Mouse (Mus musculus) megakaryocyte-erythroid progenitor cell, adult 5 weeks (primary cell): ENCODE data around the gene Ankrd13b. TPM values are rescaled to one million over a fixed set of nuclear protein-coding genes. Genes with fewer than 3 reads are reported as not detected.

Experiments
- polyA plus RNA-seq: library from polyadenylated mRNA; stranded (reverse); fragments of >175 nt; gene quantifications from 2 replicates; pipeline ENCODE4 v1.2.3, GENCODE M21; 2012

Ankrd13b gene
- 59.6 and 88.6 TPM in 2 replicates for polyA plus RNA-seq

DNA sequence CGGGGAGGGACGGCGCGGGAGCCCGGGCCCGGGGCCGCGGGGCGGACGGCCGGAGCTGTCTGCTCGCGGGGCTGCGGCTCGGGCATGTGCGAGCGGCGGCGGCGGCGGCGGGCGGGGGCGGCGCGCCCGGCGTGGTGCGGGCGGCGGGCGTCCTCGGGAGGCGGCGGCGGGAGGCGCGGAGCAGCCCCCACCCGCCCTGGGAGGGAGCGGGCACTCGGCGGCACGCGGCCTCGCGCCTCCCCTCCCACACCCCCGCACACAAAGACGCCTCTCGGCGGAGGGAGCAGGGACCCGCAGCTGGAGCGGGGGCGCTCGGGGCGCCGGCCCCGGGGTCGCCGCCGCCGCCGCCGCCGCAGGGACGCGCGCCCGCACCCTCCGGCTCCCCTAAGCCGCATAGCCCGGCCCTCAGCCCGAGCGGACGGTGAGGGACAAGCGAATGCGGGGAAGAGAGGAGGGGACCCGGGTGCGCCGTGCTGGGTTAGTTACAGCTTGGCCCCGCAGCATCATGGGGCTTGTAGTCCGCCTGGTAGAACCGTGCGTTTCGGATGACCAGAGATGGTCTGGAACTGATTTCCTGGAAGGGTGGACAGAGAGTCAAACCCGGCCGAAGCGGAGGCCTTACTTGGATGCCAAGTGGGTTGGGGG is at the start of gene Ankrd13b:
TSS of gene Ankrd13b (minus strand) at position 88 of the 645 bp plus-strand sequence.

DNA sequence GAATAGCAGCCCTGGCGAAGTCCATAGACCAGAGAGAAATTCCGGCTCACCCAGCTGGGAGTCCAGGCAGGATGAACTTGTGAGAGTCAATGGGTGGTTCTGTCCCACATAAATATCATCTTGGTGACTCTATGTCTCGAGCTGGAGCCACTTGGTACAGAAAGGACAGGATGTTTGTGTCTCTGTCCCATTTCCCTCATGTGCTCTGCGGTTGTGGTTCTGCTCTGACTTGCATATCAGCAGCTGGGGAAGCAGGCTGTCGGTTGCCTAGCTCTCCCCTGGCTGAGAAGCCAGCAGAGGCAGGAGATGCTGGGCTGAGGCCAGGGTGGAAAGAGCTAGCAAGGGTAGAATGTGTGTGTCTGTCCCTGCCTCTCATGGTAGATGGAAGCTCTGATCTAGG is 29.6 kb upstream of the Ankrd13b start, which contains the start of gene Gm10392:
TSS of gene Gm10392 (minus strand) at position 156 of the 400 bp plus-strand sequence.

DNA sequence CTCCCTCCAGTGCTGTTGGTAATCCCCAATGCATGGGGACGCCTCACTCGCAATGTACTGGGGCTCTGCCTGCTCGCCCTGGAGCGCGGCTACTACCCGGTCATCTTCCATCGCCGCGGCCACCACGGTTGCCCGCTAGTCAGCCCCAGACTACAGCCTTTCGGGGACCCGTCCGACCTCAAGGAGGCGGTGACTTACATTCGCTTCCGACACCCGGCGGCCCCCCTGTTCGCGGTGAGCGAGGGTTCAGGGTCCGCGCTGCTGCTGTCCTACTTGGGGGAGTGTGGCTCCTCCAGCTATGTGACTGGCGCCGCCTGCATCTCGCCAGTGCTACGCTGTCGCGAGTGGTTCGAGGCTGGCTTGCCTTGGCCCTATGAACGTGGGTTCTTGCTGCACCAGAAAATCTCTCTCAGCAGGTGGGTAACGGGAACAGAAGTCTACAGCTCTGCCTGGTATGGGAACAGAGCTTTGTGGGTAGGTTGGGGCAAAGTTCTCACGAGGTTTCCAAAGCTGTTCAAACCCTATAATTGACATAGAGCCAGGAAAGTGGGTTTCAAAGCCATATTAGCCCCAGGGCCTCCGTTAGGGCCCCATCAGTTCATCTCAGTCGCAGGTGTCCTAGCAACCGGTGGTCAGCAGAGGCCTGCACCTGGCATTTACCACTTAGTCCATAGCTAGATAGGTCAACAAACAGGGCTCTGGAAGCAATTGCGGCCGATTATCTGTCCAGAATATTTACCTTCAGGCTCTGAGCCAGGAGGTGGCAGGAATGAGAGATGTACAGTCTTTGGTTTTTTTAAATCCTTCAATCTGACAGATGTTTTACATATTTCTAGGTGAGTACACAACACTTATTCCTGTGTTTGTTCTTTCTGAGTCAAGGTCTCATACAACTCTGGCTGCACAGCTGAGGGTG is 26.4 kb upstream of the Ankrd13b start, which contains the start of gene Trp53i13:
TSS of gene Trp53i13 (minus strand) at position 344 of the 916 bp plus-strand sequence.

DNA sequence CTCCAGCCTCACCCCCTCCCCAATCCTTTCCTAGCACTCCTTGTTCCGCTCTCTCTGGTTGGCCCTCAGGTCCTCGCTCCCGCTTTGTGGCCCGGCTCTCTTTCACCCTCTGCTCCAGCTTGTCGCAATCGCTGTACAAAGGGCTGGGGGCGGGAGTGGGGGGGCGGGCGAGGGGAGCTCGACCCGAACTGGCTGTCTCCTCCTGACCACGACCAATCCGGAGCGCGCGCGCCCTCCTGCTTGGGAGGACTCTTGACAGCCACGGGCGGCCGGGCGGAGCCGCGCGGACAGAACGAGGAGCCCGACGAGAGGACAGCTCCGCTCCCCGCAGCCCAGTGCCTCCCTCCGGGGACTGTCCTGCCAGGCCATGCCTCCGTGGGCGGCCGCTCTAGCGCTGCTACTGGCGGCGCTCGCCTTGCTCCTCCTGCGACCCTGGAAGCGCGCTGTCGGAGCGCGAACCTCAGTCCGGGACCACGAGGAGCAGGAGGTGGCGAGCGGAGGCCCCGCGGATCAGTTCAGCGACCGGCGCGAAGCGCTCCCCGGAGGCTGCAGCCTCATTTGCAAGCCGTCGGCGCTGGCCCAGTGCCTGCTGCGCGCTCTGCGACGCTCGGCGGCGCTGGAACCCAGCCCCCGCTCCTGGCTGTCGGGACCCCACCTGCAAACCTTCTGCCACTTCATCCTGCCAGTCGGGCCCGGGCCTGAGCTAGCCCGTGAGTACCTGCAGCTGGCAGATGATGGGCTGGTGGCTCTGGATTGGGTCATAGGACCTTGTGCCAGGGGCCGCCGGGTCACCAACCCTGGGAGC is 25.6 kb upstream of the Ankrd13b start, which contains the start of gene Abhd15:
TSS of gene Abhd15 (plus strand) at position 290 of the 805 bp plus-strand sequence.

DNA sequence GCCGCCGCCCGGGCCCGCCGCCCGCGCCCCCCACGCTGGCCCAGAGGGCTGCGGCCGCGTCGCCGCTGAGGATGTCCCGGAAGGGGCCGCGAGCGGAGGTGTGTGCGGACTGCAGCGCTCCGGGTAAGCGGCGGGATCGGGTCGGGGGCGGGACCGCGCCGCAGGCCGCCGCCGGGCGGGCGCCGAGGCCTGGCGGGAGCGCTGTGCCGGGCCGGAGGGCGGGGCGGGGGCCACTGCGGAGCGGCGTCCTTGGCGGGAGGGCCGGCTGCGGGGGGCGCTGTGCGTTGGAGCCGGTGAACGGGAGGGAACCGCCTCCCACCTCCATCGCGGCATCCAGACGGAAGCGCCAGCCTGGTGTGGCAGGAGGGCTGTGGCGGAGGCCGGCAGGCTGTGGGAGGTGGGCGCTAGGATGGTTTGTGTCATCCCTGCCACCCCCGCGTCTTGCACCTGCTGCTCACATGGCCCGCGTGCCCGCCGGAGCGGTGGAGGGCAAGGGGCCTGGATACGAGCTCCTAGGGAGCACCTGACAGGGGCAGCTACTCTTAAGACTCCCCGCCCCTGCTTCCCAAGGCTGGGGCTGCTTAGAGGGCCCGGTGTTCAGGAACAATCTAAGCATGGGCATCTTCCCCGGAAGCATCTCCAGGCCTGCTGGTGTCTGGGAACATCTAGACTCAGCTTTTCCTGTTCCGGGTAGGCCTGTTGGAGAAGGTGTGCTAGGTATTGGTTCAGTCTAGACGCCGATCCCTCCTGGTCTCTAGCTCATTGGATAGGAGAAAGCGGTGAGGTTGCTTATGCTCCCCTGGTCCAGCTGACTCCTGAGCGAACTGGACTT is 4.2 kb upstream of the Ankrd13b start, which contains the start of gene Git1:
TSS of gene Git1 (plus strand) at position 51 of the 832 bp plus-strand sequence.

DNA sequence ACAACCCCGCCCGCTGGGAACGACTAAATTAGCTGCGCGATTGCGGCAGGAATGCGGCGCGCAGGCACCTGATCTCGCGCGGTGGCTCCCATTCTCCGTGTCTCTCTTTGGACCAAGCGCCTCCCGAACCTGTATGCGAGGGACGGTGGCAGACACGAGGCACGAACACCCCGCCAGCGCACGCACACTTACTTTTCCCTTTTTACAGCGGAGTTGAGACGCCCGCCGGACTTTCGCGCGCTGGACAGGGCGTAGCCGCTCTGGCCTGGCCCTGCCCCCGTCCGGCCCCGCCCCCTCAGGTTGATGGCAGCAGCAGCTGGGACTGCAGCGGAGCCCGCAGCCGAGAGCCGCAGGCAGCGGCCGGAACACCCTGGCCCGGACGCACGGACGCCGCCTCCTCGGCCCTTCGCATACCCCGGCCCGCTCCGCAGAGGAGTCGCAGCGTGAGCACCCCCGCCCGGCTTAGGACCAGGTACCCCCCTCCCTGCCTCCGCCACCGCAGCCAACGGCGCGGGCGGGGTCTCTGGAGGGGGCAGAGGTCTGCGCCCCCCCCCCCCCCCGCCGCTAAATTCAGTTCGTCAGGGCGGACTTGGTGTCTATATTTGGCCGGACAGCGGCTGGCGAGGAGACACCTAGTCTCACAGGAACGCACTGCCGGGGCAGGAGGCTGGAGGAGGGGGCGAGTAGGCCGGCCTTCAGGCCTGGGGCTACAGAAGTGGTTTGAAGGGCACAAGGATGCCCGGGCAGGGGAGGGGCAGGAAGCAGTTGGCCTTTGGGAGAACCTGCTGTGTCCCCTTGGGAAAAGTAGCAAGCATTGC is 27.0 kb downstream of the Ankrd13b start, which contains the start of gene Coro6:
TSS of gene Coro6 (plus strand) at position 129 of the 818 bp plus-strand sequence.

Other genes starting within 250 kb of the Ankrd13b start
- gene Coro6, start 27.3 kb downstream of the Ankrd13b start, polyA plus RNA-seq, result 0.11 TPM in 1 of 2 replicates, not detected in the other
- gene Git1, start 3.9 kb upstream of the Ankrd13b start, polyA plus RNA-seq, result 136 and 171 TPM in 2 replicates
- 9.8 and 10.0 TPM in 2 replicates for gene Abhd15, start 25.4 kb upstream of the Ankrd13b start, polyA plus RNA-seq
- gene Trp53i13, start 26.3 kb upstream of the Ankrd13b start, polyA plus RNA-seq, result 34.3 and 40.2 TPM in 2 replicates
- gene Gm10392, start 29.5 kb upstream of the Ankrd13b start, polyA plus RNA-seq, result 0.27 and 0.42 TPM in 2 replicates
- gene Taok1, start 118.1 kb upstream of the Ankrd13b start, polyA plus RNA-seq, result 2.1 and 2.9 TPM in 2 replicates
- gene Nufip2, start 196.5 kb upstream of the Ankrd13b start, polyA plus RNA-seq, result 45.5 and 58.3 TPM in 2 replicates
- gene Cryba1, start 235.6 kb upstream of the Ankrd13b start, polyA plus RNA-seq, result not detected in 2 replicates